ENCODE assay signal across 8 mouse cellular contexts in genomic region chr7:63924747-63925412, GRCm38 (mm10). TPM values are rescaled to one million over a fixed set of nuclear protein-coding genes. Genes with fewer than 3 reads are reported as not detected.
DNase-seq lines count a peak whose midpoint lies in the region; ATAC-seq and TF ChIP-seq lines count a peak whose summit lies in the region.

No protein-coding gene starts in this region.

- no peak overlapping the region for H3K9ac ChIP-seq in hindbrain, embryonic 14.5 days
- H3K9ac ChIP-seq in midbrain, embryonic 13.5 days (replicated peaks): no peak overlapping the region

- no peak for DNase-seq in G1E (ENCODE audit: low spot score)
- peak; percentile 92 for DNase-seq in adrenal gland, postnatal 10 days
- DNase-seq in fibroblast of lung, adult 2 months (ENCODE audit: low read depth): peak; percentile 87
- DNase-seq in hindbrain, embryonic 14.5 days (ENCODE audit: low spot score): peak; percentile 59
- DNase-seq in layer of hippocampus, postnatal 14 days (ENCODE audit: low spot score in 2 of 2): peak; percentile 73 to 84
- DNase-seq in urinary bladder, postnatal 10 days (ENCODE audit: low spot score): peak; percentile 42
- no peak for DNase-seq in yolk sac, embryonic 10.5 days (ENCODE audit: low spot score)

- WGBS in hindbrain, embryonic 14.5 days: 54% methylated on average over 6 of the region's 6 CpGs
- WGBS in midbrain, embryonic 13.5 days: 54% methylated on average over 6 of the region's 6 CpGs

- H3K4me2 ChIP-seq in hindbrain, embryonic 14.5 days (replicated peaks): peak overlapping the region; percentile 6; the same call in 1 of the 2 replicates
- H3K4me2 ChIP-seq in midbrain, embryonic 13.5 days (replicated peaks): no peak overlapping the region

- peak overlapping the region; percentile 52; the same call in 1 of the 2 replicates for H3K27ac ChIP-seq in hindbrain, embryonic 14.5 days
- 0 out of 2 replicates have a peak overlapping the region, but pooled peaks have one; percentile 32 for H3K27ac ChIP-seq in midbrain, embryonic 13.5 days

- peaks cover 93% of the 10 kb centered on the region for H3K4me1 ChIP-seq in G1E (ENCODE audit: insufficient read depth, low read depth, low read length)
- peaks cover 33% of the 10 kb centered on the region for H3K4me1 ChIP-seq in hindbrain, embryonic 14.5 days (replicated peaks; ENCODE audit: control insufficient read depth, insufficient read depth, low read length)
- H3K4me1 ChIP-seq in midbrain, embryonic 13.5 days (replicated peaks): peaks cover 47% of the 10 kb centered on the region

- 0 out of 2 replicates have a peak, but pooled peaks cover 3% of the 10 kb centered on the region for H3K9me3 ChIP-seq in G1E (replicated peaks)
- no peaks in the 10 kb centered on the region for H3K9me3 ChIP-seq in hindbrain, embryonic 14.5 days (ENCODE audit: control insufficient read depth, low read length)
- no peaks in the 10 kb centered on the region for H3K9me3 ChIP-seq in midbrain, embryonic 13.5 days

- no peak for ATAC-seq in G1E (ENCODE audit: extremely low read depth, insufficient number of reproducible peaks, low FRiP score, poor library complexity, severe bottlenecking)
- no peak for ATAC-seq in hindbrain, embryonic 14.5 days (ENCODE audit: low FRiP score)
- ATAC-seq in midbrain, embryonic 13.5 days: peak; percentile 22; the same call in 1 of the 2 replicates

- H3K4me3 ChIP-seq in G1E (ENCODE audit: low read depth, low read length): peak overlapping the region; percentile 7; the same call in 1 of the 2 replicates
- H3K4me3 ChIP-seq in hindbrain, embryonic 14.5 days (replicated peaks; ENCODE audit: low read length): no peak overlapping the region
- no peak overlapping the region for H3K4me3 ChIP-seq in midbrain, embryonic 13.5 days (replicated peaks)

- peaks cover 65% of the 10 kb centered on the region for H3K36me3 ChIP-seq in G1E (replicated peaks)
- H3K36me3 ChIP-seq in hindbrain, embryonic 14.5 days (replicated peaks; ENCODE audit: control insufficient read depth, insufficient read depth): no peaks in the 10 kb centered on the region
- H3K36me3 ChIP-seq in midbrain, embryonic 13.5 days: no peaks in the 10 kb centered on the region

- TF ChIP-seq CTCF in G1E (IDR thresholded peaks at IDR 0.05; ENCODE audit: low read depth, low read length): no peak

- H3K27me3 ChIP-seq in G1E (ENCODE audit: insufficient read depth, low read length): no peaks in the 10 kb centered on the region
- H3K27me3 ChIP-seq in hindbrain, embryonic 14.5 days (ENCODE audit: control insufficient read depth, insufficient read depth, low read length): no peaks in the 10 kb centered on the region
- no peaks in the 10 kb centered on the region for H3K27me3 ChIP-seq in midbrain, embryonic 13.5 days

RNA-seq across cellular contexts. Expression of gene E030018B13Rik, which starts 8.2 kb away (rescaled TPM):
- not detected in 2 replicates for total RNA-seq in G1E (2014; fragmentation: Nextera tagmentation)
- total RNA-seq in G1E (2017): not detected in 2 replicates
- not detected in 2 replicates for polyA plus RNA-seq in G1E (2012)
- not detected for total RNA-seq in adrenal gland, postnatal 10 days (2021)
- polyA plus RNA-seq in hindbrain, embryonic 14.5 days (2014; fragmentation: Nextera tagmentation; extraction: Ambion mirVana): not detected in 2 replicates
- not detected for total RNA-seq in layer of hippocampus, postnatal 14 days (2021)
- polyA plus RNA-seq in midbrain, embryonic 13.5 days (2015; fragmentation: Nextera tagmentation; extraction: Ambion mirVana): 0.22 and 0.27 TPM in 2 replicates

RNA-seq across cellular contexts. Expression of gene Klf13, which starts 13.8 kb away (rescaled TPM):
- total RNA-seq in G1E (2014; fragmentation: Nextera tagmentation) (86.9 and 89.5 TPM in 2 replicates), G1E (2017) (14.6 and 16.3 TPM in 2 replicates)
- polyA plus RNA-seq in G1E (2012): 57.2 and 68.1 TPM in 2 replicates
- 10 to 100 TPM; 65.9 to 80.6 TPM for total RNA-seq in adrenal gland, postnatal 10 days (2021)
- 25.2 and 25.4 TPM in 2 replicates for polyA plus RNA-seq in hindbrain, embryonic 14.5 days (2014; fragmentation: Nextera tagmentation; extraction: Ambion mirVana)
- 100 to 1,000 TPM; 170 to 173 TPM for total RNA-seq in layer of hippocampus, postnatal 14 days (2021)
- 24.4 and 24.7 TPM in 2 replicates for polyA plus RNA-seq in midbrain, embryonic 13.5 days (2015; fragmentation: Nextera tagmentation; extraction: Ambion mirVana)

Comparison
In these comparisons a context has a peak if more than half of its experiments do, and no peak if none do; other contexts are left out.
1. DNase-seq: peak in adrenal gland, postnatal 10 days (single experiment), fibroblast of lung, adult 2 months (single experiment), hindbrain, embryonic 14.5 days (single experiment), layer of hippocampus, postnatal 14 days (2 of 2) and urinary bladder, postnatal 10 days (single experiment); none in G1E (single experiment) and yolk sac, embryonic 10.5 days (single experiment).